Mouse (Mus musculus) cortical plate, adult 2 months (tissue): Measurements from ENCODE around the gene Apoa4.

Experiments
- CTCF ChIP-seq: fragments of 200-500 bp; IDR thresholded peaks from 2 replicates; pipeline ENCODE4 v1.5.1; 2011; ENCODE audit warnings: mild to moderate bottlenecking, control low read depth, low read length; ENCODE audit not compliant: insufficient read depth; ENCODE audit errors: extremely low read depth
- POLR2A ChIP-seq: fragments of 200-500 bp; IDR thresholded peaks from 2 replicates; pipeline ENCODE4 v1.6.1; 2011; ENCODE audit warnings: mild to moderate bottlenecking, low read length, control low read depth; ENCODE audit not compliant: insufficient read depth; ENCODE audit errors: extremely low read depth

- TF ChIP-seq POLR2A, result no peak
- TF ChIP-seq CTCF, result no peak
Observed at GRCm38 (mm10) chr9:46259111-46259510, 18.6 kb downstream of the Apoa4 start.
